Mouse (Mus musculus) left cerebral cortex, adult 11 months (tissue): ENCODE measurements around the gene Calcrl.
"Not testable (repeated sequence)": the region's sequence is repeated elsewhere in the genome, so short reads cannot be mapped to it uniquely, and the experiment has no call there.

Source experiments
- DNase-seq: peaks from one replicate; pipeline ENCODE4 v3.0.0; 2022; ENCODE audit warnings: low spot score

The Calcrl gene

GRCm38 (mm10) chr2:84388537-84388936 lies 36.7 kb downstream of the Calcrl start:
- not testable (repeated sequence) for DNase-seq

- no peak for DNase-seq
These were observed 37.2 kb downstream of the Calcrl start for GRCm38 (mm10) chr2:84388023-84388416.

GRCm38 (mm10) chr2:84387394-84388022 lies 37.7 kb downstream of the Calcrl start:
- no peak for DNase-seq

- no peak for DNase-seq
These were observed 38.4 kb downstream of the Calcrl start for GRCm38 (mm10) chr2:84386563-84387393.

- DNase-seq: no peak
These were observed 40.1 kb downstream of the Calcrl start for GRCm38 (mm10) chr2:84384911-84385693.

- no peak for DNase-seq
These were observed 41.4 kb downstream of the Calcrl start for GRCm38 (mm10) chr2:84383828-84384227.

- DNase-seq: no peak
These were observed 42.7 kb downstream of the Calcrl start for GRCm38 (mm10) chr2:84382556-84382955.

GRCm38 (mm10) chr2:84381997-84382396 lies 43.2 kb downstream of the Calcrl start:
- DNase-seq: no peak

GRCm38 (mm10) chr2:84380816-84381215 lies 44.4 kb downstream of the Calcrl start:
- DNase-seq: no peak

- no peak for DNase-seq
These were observed 46.5 kb downstream of the Calcrl start for GRCm38 (mm10) chr2:84378678-84379077.

- DNase-seq: no peak
These were observed 56.0 kb downstream of the Calcrl start for GRCm38 (mm10) chr2:84369256-84369655.

- DNase-seq: no peak
These were observed 58.5 kb downstream of the Calcrl start for GRCm38 (mm10) chr2:84366742-84367141.

GRCm38 (mm10) chr2:84365266-84365665 lies 59.9 kb downstream of the Calcrl start:
- DNase-seq: no peak

GRCm38 (mm10) chr2:84362779-84363719 lies 62.2 kb downstream of the Calcrl start:
- no peak for DNase-seq

- no peak for DNase-seq
These were observed 66.4 kb downstream of the Calcrl start for GRCm38 (mm10) chr2:84358690-84359343.

GRCm38 (mm10) chr2:84355281-84355680 lies 69.9 kb downstream of the Calcrl start:
- no peak for DNase-seq

- DNase-seq: no peak
These were observed 77.8 kb downstream of the Calcrl start for GRCm38 (mm10) chr2:84347376-84347775.

GRCm38 (mm10) chr2:84343756-84344155 lies 81.5 kb downstream of the Calcrl start:
- DNase-seq: no peak

GRCm38 (mm10) chr2:84337774-84338450 lies 87.3 kb downstream of the Calcrl start:
- no peak for DNase-seq

- no peak for DNase-seq
These were observed 88.9 kb downstream of the Calcrl start for GRCm38 (mm10) chr2:84336331-84336730.
